Mouse (Mus musculus) hindbrain, embryonic 11.5 days (tissue): ENCODE results near the gene Atp1b1. TPM values are rescaled to one million over a fixed set of nuclear protein-coding genes. Genes with fewer than 3 reads are reported as not detected.

Source experiments
- ATAC-seq: fragments of 200-750 bp; cut with Nextera tagmentation; 2 replicates; pipeline ENCODE4 v1.8.0; 2017; ENCODE audit warnings: mild to moderate bottlenecking, moderate TSS enrichment, moderate library complexity; ENCODE audit not compliant: low FRiP score
- DNase-seq: peaks from one replicate; pipeline ENCODE4 v3.0.0-alpha.2; 2015; ENCODE audit warnings: low spot score
- H3K27ac ChIP-seq: fragments of 300-500 bp; sonication (generic); 2 replicates; pipeline ENCODE4 v1.5.1; 2014; ENCODE audit warnings: mild to moderate bottlenecking, low read depth, low read length
- H3K27me3 ChIP-seq: fragments of 300-500 bp; sonication (generic); 2 replicates; pipeline ENCODE4 v1.6.1; 2014; ENCODE audit warnings: mild to moderate bottlenecking, low read length, moderate library complexity, mixed read lengths; ENCODE audit not compliant: control insufficient read depth, insufficient read depth
- H3K36me3 ChIP-seq: fragments of 300-500 bp; sonication (generic); 2 replicates; pipeline ENCODE4 v1.6.1; 2014; ENCODE audit warnings: mild to moderate bottlenecking, low read length, moderate library complexity, mixed read lengths; ENCODE audit not compliant: control insufficient read depth, insufficient read depth
- H3K4me1 ChIP-seq: fragments of 300-500 bp; sonication (generic); replicated peaks from 2 replicates; pipeline ENCODE4 v1.6.1; 2014; ENCODE audit warnings: low read length, mixed read lengths; ENCODE audit not compliant: control insufficient read depth, insufficient read depth
- H3K4me2 ChIP-seq: fragments of 300-500 bp; sonication (generic); replicated peaks from 2 replicates; pipeline ENCODE4 v1.6.1; 2014; ENCODE audit warnings: mild to moderate bottlenecking, low read depth, low read length
- H3K4me3 ChIP-seq: fragments of 300-500 bp; sonication (generic); 2 replicates; pipeline ENCODE4 v1.5.1; 2014; ENCODE audit warnings: low read depth, low read length
- H3K9ac ChIP-seq: fragments of 300-500 bp; sonication (generic); 2 replicates; pipeline ENCODE4 v1.6.1; 2014; ENCODE audit warnings: low read depth, low read length
- H3K9me3 ChIP-seq: fragments of 300-500 bp; sonication (generic); 2 replicates; pipeline ENCODE4 v1.6.1; 2016; ENCODE audit warnings: low read length; ENCODE audit not compliant: control insufficient read depth
- WGBS: fragments of 180-500 bp; shearing (Covaris S2); extraction: QIAGEN DNeasy Blood & Tissue Kit; methylation state at CpG from one replicate; pipeline ENCODE4 v1.1.7; 2014; 5-methylcytosine and 5-hydroxymethylcytosine counted together
- polyA plus RNA-seq: library from polyadenylated mRNA; unstranded; fragments of >200 nt; fragmentation: Nextera tagmentation; extraction: Ambion mirVana; gene quantifications from 2 replicates; pipeline ENCODE4 v1.2.1, GENCODE M21; 2014

Gene Atp1b1
- polyA plus RNA-seq, 1 experiment from 2014 or later = 28.7 TPM

DNA sequence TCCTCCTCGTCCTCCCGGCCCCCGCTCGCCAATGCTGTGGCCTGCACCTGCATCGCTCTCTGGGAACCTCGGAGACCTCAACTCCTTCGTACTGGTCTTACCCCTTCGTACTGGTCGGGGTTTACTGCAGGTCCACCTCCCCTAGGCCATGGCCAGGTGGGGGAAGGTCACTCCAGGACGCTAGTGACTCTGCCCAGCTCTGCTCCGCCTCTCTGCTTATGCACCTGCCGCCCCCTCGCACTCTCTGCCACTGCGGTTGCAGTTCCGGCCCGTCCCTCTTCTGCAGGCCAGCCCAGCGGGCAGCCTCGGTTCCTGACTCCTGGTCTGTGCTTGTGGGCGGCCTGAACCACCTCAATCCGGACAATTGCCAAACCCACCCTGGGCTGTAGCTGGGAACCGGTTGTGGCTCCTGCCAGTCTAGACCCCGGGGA is 481 bp upstream of the Atp1b1 start:
- H3K36me3 ChIP-seq = no peaks in the 10 kb centered on the region
- ATAC-seq = no peak
- 3% methylated on average over 21 of the region's 22 CpGs for WGBS
- H3K4me2 ChIP-seq = peak overlapping the region; percentile 45
- peak overlapping the region; percentile 52 for H3K9ac ChIP-seq
- DNase-seq = no peak
- H3K4me1 ChIP-seq = no peaks in the 10 kb centered on the region; the same call in 1 of the 2 replicates
- peak overlapping the region; percentile 64 for H3K4me3 ChIP-seq
- no peaks in the 10 kb centered on the region for H3K9me3 ChIP-seq
- H3K27ac ChIP-seq = peak overlapping the region; percentile 89
- H3K27me3 ChIP-seq = peaks cover 7% of the 10 kb centered on the region; the same call in 1 of the 2 replicates

DNA sequence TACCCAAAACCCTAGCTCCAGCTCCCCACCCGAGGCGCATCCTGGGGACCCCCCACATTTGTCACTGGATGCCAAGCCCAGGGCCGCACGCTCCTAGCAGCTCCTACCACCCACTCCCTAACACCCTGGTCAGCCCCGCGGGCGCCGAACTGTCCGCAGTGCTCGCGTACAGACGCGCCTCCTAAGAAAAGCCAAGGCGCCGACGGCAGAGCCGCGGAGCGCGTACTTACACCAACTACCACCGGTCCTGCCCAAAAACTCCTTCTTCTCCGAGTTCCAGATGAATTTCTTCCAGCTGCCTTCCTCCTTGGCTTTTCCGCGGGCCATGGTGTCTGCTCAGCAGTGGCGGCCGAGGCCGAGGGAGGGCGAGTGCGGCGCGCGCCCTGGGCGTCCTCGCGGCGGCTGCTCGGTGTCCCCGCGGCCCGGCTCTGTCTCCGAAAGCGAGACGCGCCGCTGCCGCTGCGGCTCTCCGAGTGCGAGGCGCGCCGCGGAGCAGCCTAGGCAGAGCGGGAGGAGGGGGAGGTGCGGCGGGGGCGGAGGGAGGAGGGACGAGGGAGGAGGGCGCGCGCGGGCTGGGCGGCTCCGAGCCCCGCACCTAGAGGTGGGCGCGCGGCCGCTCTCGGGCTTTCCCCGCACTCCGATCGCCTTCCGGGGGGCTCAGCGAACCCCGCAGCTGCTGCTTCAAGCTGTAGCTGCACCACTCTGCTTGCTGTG is 467 bp downstream of the Atp1b1 start:
- under 1% methylated on average over 57 of the region's 76 CpGs for WGBS
- Histone ChIP-seq H3K36me3 (no peaks in the 10 kb centered on the region), H3K27me3 (peaks cover 7% of the 10 kb centered on the region; the same call in 1 of the 2 replicates), H3K4me3 (peak overlapping the region; percentile 64), H3K27ac (peak overlapping the region; percentile 89), H3K9ac (peak overlapping the region; percentile 52), H3K4me2 (peak overlapping the region; percentile 45), H3K4me1 (no peaks in the 10 kb centered on the region; the same call in 1 of the 2 replicates), H3K9me3 (no peaks in the 10 kb centered on the region)
- DNase-seq (peak; percentile 84), ATAC-seq (peak; percentile 90)

DNA sequence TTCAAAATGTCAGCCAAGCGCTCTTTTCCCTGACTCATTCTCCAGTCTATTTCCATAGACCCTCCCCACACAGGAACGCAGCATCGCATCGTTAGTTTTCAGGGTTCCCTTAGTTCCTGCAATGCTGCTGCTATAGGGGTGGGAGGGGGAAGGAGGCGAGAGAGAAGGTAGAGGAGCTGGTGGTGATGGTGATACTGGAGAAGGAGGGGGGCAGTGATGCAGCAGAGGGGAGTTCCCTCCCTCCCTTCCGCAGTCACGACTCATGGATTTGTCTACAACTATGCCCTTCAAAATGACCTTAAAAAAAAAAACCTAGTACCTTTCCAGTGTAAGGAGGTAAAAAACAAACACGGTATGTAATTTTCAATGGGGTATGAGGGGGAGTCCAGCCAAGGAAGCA is 1.4 kb downstream of the Atp1b1 start:
- DNase-seq (peak; percentile 19), ATAC-seq (no peak)
- WGBS = 7% methylated on average over 7 of the region's 8 CpGs
- peak overlapping the region; percentile 52; the same call in 1 of the 2 replicates for H3K9ac ChIP-seq
- H3K27me3 ChIP-seq = peaks cover 7% of the 10 kb centered on the region; the same call in 1 of the 2 replicates
- H3K36me3 ChIP-seq = no peaks in the 10 kb centered on the region
- peak overlapping the region; percentile 64 for H3K4me3 ChIP-seq
- H3K27ac ChIP-seq = no peak overlapping the region
- H3K4me2 ChIP-seq = peak overlapping the region; percentile 45
- H3K4me1 ChIP-seq = no peaks in the 10 kb centered on the region; the same call in 1 of the 2 replicates
- no peaks in the 10 kb centered on the region for H3K9me3 ChIP-seq

DNA sequence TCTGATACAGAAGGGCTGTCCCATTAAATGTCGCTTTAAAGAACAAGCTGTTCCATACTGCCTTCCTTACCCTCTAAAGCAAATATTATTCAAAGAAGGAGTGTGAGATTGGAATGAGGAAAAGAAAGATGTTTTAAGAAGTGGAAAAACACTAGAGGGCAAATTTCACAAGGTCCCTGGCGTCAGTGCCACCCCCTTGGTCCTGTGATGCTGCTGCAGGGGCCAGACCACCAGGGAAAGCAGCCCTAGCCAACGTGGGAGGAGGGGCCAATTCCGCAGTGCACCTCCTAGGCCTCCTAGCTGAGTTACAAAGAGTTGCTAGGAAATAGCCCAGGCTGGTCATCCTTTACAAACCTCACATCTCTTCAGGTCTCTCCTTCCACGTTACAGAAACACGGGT is 2.1 kb downstream of the Atp1b1 start:
- Histone ChIP-seq H3K9ac (peak overlapping the region; percentile 24; the same call in 1 of the 2 replicates), H3K9me3 (no peaks in the 10 kb centered on the region), H3K27me3 (peaks cover 7% of the 10 kb centered on the region; the same call in 1 of the 2 replicates), H3K36me3 (no peaks in the 10 kb centered on the region), H3K27ac (no peak overlapping the region), H3K4me3 (peak overlapping the region; percentile 64), H3K4me1 (no peaks in the 10 kb centered on the region; the same call in 1 of the 2 replicates), H3K4me2 (peak overlapping the region; percentile 45)
- ATAC-seq (no peak), DNase-seq (peak; percentile 25)
- 20% methylated on average over 6 of the region's 6 CpGs for WGBS

DNA sequence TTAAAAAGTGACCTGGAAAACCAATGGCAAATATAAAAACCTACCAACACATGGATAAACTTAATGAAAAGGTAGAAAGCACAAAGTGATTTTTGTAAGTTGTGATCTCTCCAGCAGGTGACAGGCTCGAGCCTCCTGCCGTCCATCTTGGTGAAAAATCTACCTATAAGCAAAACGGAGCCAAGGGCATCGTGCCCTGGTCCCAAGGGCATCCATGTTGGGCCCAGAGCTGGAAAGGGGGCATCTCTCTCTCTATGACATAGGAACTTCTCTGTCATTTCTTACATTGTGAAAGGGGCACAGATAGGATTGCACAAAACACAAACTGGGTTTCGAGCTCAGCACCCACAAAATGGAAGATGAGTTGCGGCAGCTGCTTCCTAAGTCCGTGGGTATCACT is 2.5 kb downstream of the Atp1b1 start:
- peaks cover 7% of the 10 kb centered on the region; the same call in 1 of the 2 replicates for H3K27me3 ChIP-seq
- whole genome bisulfite sequencing = 72% methylated on average over 7 of the region's 7 CpGs
- no peaks in the 10 kb centered on the region for H3K36me3 ChIP-seq
- H3K27ac ChIP-seq = no peak overlapping the region
- H3K4me1 ChIP-seq = no peaks in the 10 kb centered on the region; the same call in 1 of the 2 replicates
- no peaks in the 10 kb centered on the region for H3K9me3 ChIP-seq
- H3K4me2 ChIP-seq = peak overlapping the region; percentile 45
- H3K9ac ChIP-seq = no peak overlapping the region
- no peak overlapping the region for H3K4me3 ChIP-seq
- ATAC-seq = no peak
- peak; percentile 10 for DNase-seq

DNA sequence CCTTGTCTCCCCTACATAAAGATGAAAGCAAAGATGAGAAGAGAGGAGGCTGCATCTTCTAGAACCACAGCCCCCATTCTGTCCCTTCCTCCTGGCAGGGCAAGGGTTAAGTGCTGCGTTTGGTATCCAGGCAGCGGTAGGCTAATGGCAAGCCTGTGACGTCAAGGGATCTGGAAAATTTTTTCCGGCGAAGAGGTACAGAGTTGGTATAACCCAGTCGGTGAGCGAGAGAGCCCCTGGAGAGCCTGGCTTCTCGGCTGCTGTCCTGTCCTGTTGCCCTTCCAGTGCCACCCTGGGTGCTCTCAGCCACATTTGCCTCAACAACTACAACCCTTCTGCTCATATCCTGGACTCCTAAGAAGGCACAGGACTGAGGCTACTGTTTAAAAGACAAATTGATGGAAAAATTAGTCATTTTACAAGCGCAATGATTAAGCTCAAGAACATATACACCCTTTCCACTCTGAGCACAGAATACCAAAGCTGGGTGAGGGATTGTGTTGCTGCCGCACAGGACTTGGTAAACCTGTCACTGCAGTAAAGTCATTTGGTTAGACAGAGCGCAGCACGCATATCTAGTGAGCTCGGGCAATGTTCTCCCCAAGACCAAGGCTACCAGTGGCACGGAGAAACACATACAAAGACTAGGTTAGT is 3.3 kb downstream of the Atp1b1 start:
- peak overlapping the region; percentile 45 for H3K4me2 ChIP-seq
- WGBS = 37% methylated on average over 14 of the region's 14 CpGs
- H3K4me1 ChIP-seq = no peaks in the 10 kb centered on the region; the same call in 1 of the 2 replicates
- no peaks in the 10 kb centered on the region for H3K9me3 ChIP-seq
- H3K27ac ChIP-seq = no peak overlapping the region
- peak overlapping the region; percentile 23 for H3K4me3 ChIP-seq
- H3K27me3 ChIP-seq = peaks cover 7% of the 10 kb centered on the region; the same call in 1 of the 2 replicates
- no peaks in the 10 kb centered on the region for H3K36me3 ChIP-seq
- ATAC-seq = no peak
- 0 out of 2 replicates have a peak overlapping the region, but pooled peaks have one; percentile 23 for H3K9ac ChIP-seq
- peak; percentile 66 for DNase-seq

DNA sequence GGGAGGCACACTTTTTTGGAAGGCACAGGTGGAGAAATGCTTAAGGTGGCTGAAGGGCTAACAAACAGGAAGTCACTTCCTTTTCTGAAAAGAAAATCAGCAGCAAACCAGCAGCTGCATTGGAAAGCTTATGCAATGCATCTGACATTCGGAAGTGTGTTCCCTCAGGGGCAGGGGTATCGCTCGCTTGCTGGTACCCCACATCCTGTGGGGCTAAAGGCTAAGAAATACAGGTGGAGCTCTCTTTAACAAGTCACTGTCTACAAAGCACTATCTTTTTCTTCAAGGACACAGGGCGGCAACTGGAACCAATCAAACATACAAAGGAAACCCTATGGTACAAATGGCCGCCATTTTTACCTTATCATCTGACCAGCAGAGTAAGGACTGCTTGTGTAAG is 4.4 kb downstream of the Atp1b1 start:
- no peak for ATAC-seq
- Histone ChIP-seq H3K27ac (no peak overlapping the region), H3K9me3 (no peaks in the 10 kb centered on the region), H3K4me1 (no peaks in the 10 kb centered on the region; the same call in 1 of the 2 replicates), H3K36me3 (no peaks in the 10 kb centered on the region), H3K4me2 (no peak overlapping the region), H3K4me3 (no peak overlapping the region), H3K27me3 (no peaks in the 10 kb centered on the region), H3K9ac (no peak overlapping the region)
- WGBS = 88% methylated on average over 5 of the region's 5 CpGs
- DNase-seq = no peak

DNA sequence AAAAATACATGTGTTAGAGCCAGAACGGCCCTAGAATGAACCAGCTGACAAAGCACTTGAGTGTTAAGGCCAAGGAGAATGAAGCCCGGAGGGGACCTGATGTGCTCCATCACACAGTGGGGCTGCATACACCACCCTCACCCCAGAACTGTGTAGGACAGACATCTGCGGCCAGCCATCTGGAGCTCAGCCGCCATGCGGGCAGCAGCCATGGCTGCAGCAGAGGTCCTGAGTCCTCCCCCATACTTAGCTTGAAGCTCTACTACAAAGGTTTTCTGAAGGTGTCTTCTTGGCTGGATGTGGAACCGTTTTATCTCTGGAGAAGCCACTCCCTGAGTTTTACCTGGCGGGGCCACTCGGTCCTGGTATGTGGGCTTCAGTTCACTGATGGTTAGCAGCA is 5.0 kb downstream of the Atp1b1 start:
- Histone ChIP-seq H3K9ac (no peak overlapping the region), H3K9me3 (no peaks in the 10 kb centered on the region), H3K27me3 (no peaks in the 10 kb centered on the region), H3K36me3 (no peaks in the 10 kb centered on the region), H3K27ac (no peak overlapping the region), H3K4me3 (no peak overlapping the region), H3K4me2 (no peak overlapping the region), H3K4me1 (no peaks in the 10 kb centered on the region)
- ATAC-seq = no peak
- DNase-seq = no peak
- WGBS = 96% methylated on average over 8 of the region's 8 CpGs
